ENCODE assay signal across 10 mouse cellular contexts in genomic region chr12:3884892-3885493, GRCm38 (mm10).
DNase-seq lines count a peak whose midpoint lies in the region; ATAC-seq and TF ChIP-seq lines count a peak whose summit lies in the region.
"Had no signal": no experiment of that assay in that cellular context is flagged by ENCODE, and none has a peak within 500 bp of the region (broad histone marks: within the 10 kb centered on the region; RNA-seq: fewer than 3 reads in every experiment).

No protein-coding gene starts in this region.

- no peak overlapping the region for H3K4me3 ChIP-seq in heart, embryonic 14.5 days (ENCODE audit: control insufficient read depth in 1 of 2, insufficient read depth in 1 of 2, low read depth in 1 of 2, low read length in 2 of 2)
- no peak overlapping the region for H3K4me3 ChIP-seq in heart, adult 2 months
- no peak overlapping the region for H3K4me3 ChIP-seq in lung, embryonic 16.5 days (ENCODE audit: low read length)
- H3K4me3 ChIP-seq in midbrain, embryonic 14.5 days (replicated peaks; ENCODE audit: low read depth, low read length) = no peak overlapping the region

- no peaks in the 10 kb centered on the region for H3K79me2 ChIP-seq in heart, adult 2 months (replicated peaks; ENCODE audit: control insufficient read depth, insufficient read depth, low read length)

- intact Hi-C loops in heart, adult 2 months (cut with DNase I) = no loop called here

- H3K36me3 ChIP-seq in heart, embryonic 14.5 days (ENCODE audit: control insufficient read depth, insufficient read depth, low read length) = peaks cover 53% of the 10 kb centered on the region
- no peaks in the 10 kb centered on the region; the same call in 1 of the 2 replicates for H3K36me3 ChIP-seq in heart, adult 2 months (ENCODE audit: control insufficient read depth, insufficient read depth, low read length)
- peaks cover 5% of the 10 kb centered on the region for H3K36me3 ChIP-seq in lung, embryonic 16.5 days (ENCODE audit: control insufficient read depth, insufficient read depth, low read length)
- H3K36me3 ChIP-seq in midbrain, embryonic 14.5 days (ENCODE audit: control insufficient read depth, insufficient read depth, low read length) = peaks cover 19% of the 10 kb centered on the region; the same call in 1 of the 2 replicates

- TF ChIP-seq CTCF in heart, adult 2 months (IDR thresholded peaks at IDR 0.05) = no peak

- ATAC-seq in heart, embryonic 14.5 days (ENCODE audit: insufficient number of reproducible peaks, insufficient read depth, low FRiP score, low read depth) = no peak
- ATAC-seq in lung, embryonic 16.5 days (ENCODE audit: low read depth) = no peak
- ATAC-seq in midbrain, embryonic 14.5 days (ENCODE audit: low FRiP score, low TSS enrichment) = no peak

- DNase-seq in heart, adult 2 months = no peak
- DNase-seq in lung, adult 18-20 months = no peak
- peak; percentile 61 for DNase-seq in embryo, embryonic 9.5 days (ENCODE audit: extremely low spot score)
- DNase-seq in midbrain, embryonic 14.5 days = peak; percentile 31
- DNase-seq in ovary, adult 18-20 months (ENCODE audit: low spot score) = no peak
- no peak for DNase-seq in adrenal gland, postnatal 36 days
- DNase-seq: heart, adult 18-20 months; kidney, adult 11 months had no signal

- 32% methylated on average over 9 of the region's 9 CpGs for WGBS in heart, embryonic 14.5 days
- 46% methylated on average over 9 of the region's 9 CpGs for WGBS in heart, adult 2 months
- 29% methylated on average over 9 of the region's 9 CpGs for WGBS in lung, embryonic 16.5 days
- 14% methylated on average over 9 of the region's 9 CpGs for WGBS in midbrain, embryonic 14.5 days

- H3K4me2 ChIP-seq in heart, embryonic 14.5 days (ENCODE audit: low read length) = no peak overlapping the region
- no peak overlapping the region for H3K4me2 ChIP-seq in lung, embryonic 16.5 days (ENCODE audit: low read depth, low read length)
- H3K4me2 ChIP-seq in midbrain, embryonic 14.5 days (ENCODE audit: low read length) = no peak overlapping the region

- peak overlapping the region; percentile 10 for H3K9ac ChIP-seq in heart, embryonic 14.5 days (ENCODE audit: low read length)
- no peak overlapping the region for H3K9ac ChIP-seq in heart, adult 2 months (ENCODE audit: low read depth, low read length)
- H3K9ac ChIP-seq in lung, embryonic 16.5 days (ENCODE audit: low read length) = no peak overlapping the region
- H3K9ac ChIP-seq in midbrain, embryonic 14.5 days (replicated peaks; ENCODE audit: low read length) = no peak overlapping the region

- no peaks in the 10 kb centered on the region for H3K27me3 ChIP-seq in heart, embryonic 14.5 days (ENCODE audit: control insufficient read depth, insufficient read depth, low read length)
- no peaks in the 10 kb centered on the region for H3K27me3 ChIP-seq in heart, adult 2 months (ENCODE audit: control insufficient read depth, insufficient read depth, low read length)
- H3K27me3 ChIP-seq in lung, embryonic 16.5 days (ENCODE audit: control insufficient read depth, insufficient read depth, low read depth, low read length) = no peaks in the 10 kb centered on the region
- H3K27me3 ChIP-seq in midbrain, embryonic 14.5 days (ENCODE audit: control insufficient read depth, insufficient read depth, low read length) = no peaks in the 10 kb centered on the region

- H3K27ac ChIP-seq in heart, embryonic 14.5 days (replicated peaks in 1 of 2; ENCODE audit: control insufficient read depth in 1 of 2, insufficient read depth in 1 of 2, low read depth in 2 of 2, low read length in 2 of 2) = no peak overlapping the region; a peak in 1 of 4 replicates
- no peak overlapping the region for H3K27ac ChIP-seq in heart, adult 2 months
- H3K27ac ChIP-seq in lung, embryonic 16.5 days (ENCODE audit: low read length) = 0 out of 2 replicates have a peak overlapping the region, but pooled peaks have one; percentile 1
- peak overlapping the region; percentile 32; the same call in 1 of the 2 replicates for H3K27ac ChIP-seq in midbrain, embryonic 14.5 days (replicated peaks; ENCODE audit: low read depth, low read length)

- H3K9me3 ChIP-seq in heart, embryonic 14.5 days (ENCODE audit: control insufficient read depth, low read length) = no peaks in the 10 kb centered on the region
- H3K9me3 ChIP-seq in lung, embryonic 16.5 days (ENCODE audit: control insufficient read depth, low read length) = no peaks in the 10 kb centered on the region
- no peaks in the 10 kb centered on the region for H3K9me3 ChIP-seq in midbrain, embryonic 14.5 days (ENCODE audit: control insufficient read depth, low read length)

- no peak for TF ChIP-seq POLR2A in heart, adult 2 months (IDR thresholded peaks at IDR 0.05; ENCODE audit: insufficient read depth, low read depth, low read length)

- peaks cover 50 to 63% of the 10 kb centered on the region in 2 experiments for H3K4me1 ChIP-seq in heart, embryonic 14.5 days (ENCODE audit: control insufficient read depth in 2 of 2, insufficient read depth in 2 of 2, low read length in 2 of 2)
- H3K4me1 ChIP-seq in heart, adult 2 months (ENCODE audit: control insufficient read depth, insufficient read depth, low read length) = peaks cover 16% of the 10 kb centered on the region
- H3K4me1 ChIP-seq in lung, embryonic 16.5 days (replicated peaks; ENCODE audit: control insufficient read depth, insufficient read depth, low read length) = peaks cover 36% of the 10 kb centered on the region
- peaks cover 57% of the 10 kb centered on the region for H3K4me1 ChIP-seq in midbrain, embryonic 14.5 days (ENCODE audit: control insufficient read depth, insufficient read depth, low read length)

- no peak for TF ChIP-seq EP300 in heart, adult 2 months (IDR thresholded peaks at IDR 0.05; ENCODE audit: insufficient read depth, low read depth, low read length)

Comparison
In these comparisons a context has a peak if more than half of its experiments do, and no peak if none do; other contexts are left out.
1. H3K27ac ChIP-seq: peak in lung, embryonic 16.5 days (single experiment) and midbrain, embryonic 14.5 days (single experiment); none in heart, embryonic 14.5 days (0 of 2) and heart, adult 2 months (single experiment).
2. DNase-seq: peak in embryo, embryonic 9.5 days (single experiment) and midbrain, embryonic 14.5 days (single experiment); none in heart, adult 2 months (0 of 2), lung, adult 18-20 months (0 of 2), ovary, adult 18-20 months (single experiment) and adrenal gland, postnatal 36 days (0 of 2).